Mouse (Mus musculus): ENCODE results near the gene Ebpl. TPM values are rescaled to one million over a fixed set of nuclear protein-coding genes. Genes with fewer than 3 reads are reported as not detected.

The Ebpl gene
- polyA plus RNA-seq, 1 experiment from 2014 or later = 13.4 TPM

DNA sequence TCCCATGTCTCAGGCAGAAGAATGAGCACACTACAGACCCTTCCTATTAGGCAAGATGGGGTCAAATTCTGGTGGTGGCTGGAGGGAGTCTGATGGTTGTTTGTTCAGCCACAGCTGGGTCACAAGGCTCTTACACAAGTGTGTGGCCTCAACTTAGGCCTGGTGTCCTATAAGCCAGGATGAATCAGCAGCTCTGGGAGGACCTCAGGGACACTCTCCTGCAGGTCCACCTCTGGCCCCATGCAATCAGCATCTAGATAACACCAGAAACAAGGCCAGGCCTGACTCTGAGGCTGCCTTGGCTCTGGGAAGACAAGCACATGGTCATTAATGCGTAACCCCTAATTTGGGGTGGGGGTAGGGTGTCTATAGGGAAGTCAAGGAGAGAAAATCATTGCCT is 39.5 kb downstream of the Ebpl start:
- WGBS = 75% methylated on average over 1 of the region's 1 CpGs
- no peak overlapping the region for H3K27ac ChIP-seq
- H3K27me3 ChIP-seq (ENCODE audit: insufficient read depth, low read length) = no peaks in the 10 kb centered on the region
- DNase-seq (ENCODE audit: low spot score) (no peak), ATAC-seq (replicated peaks; ENCODE audit: low FRiP score, low read depth) (no peak)
- no peak overlapping the region for H3K4me3 ChIP-seq (replicated peaks; ENCODE audit: low read depth, low read length)
- no peak overlapping the region for H3K9ac ChIP-seq (ENCODE audit: low read depth, low read length)
- no peaks in the 10 kb centered on the region for H3K9me3 ChIP-seq (replicated peaks; ENCODE audit: low read length)
- H3K4me2 ChIP-seq (ENCODE audit: low read length) = no peak overlapping the region
- H3K36me3 ChIP-seq (ENCODE audit: insufficient read depth, low read length) = no peaks in the 10 kb centered on the region
- TF ChIP-seq CTCF (IDR thresholded peaks at IDR 0.05; ENCODE audit: low read depth) = no peak
- no peaks in the 10 kb centered on the region for H3K4me1 ChIP-seq (replicated peaks; ENCODE audit: insufficient read depth, low read length)

DNA sequence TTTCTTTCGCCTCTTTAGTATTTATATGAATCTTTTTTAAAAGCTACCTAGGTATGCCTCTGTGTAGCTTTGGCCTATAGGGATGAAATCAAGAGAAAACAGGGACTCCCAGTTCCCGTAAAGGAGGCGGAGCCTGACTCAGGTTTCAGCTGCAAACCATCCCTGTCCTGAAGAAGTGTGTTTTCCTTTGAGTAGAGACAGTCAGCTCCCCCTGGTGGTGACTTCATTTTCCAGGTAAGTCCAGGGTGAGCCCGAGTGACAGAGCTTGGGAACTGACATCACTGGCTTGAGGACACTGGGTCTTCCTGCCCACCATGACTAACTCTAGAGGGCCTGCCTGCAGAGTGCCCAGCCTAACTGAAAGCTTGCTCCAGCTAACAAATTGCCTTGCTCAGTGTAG is 43.4 kb downstream of the Ebpl start:
- Histone ChIP-seq H3K9ac (ENCODE audit: low read depth, low read length) (no peak overlapping the region), H3K4me2 (ENCODE audit: low read length) (no peak overlapping the region), H3K27me3 (ENCODE audit: insufficient read depth, low read length) (no peaks in the 10 kb centered on the region), H3K4me1 (replicated peaks; ENCODE audit: insufficient read depth, low read length) (no peaks in the 10 kb centered on the region), H3K36me3 (ENCODE audit: insufficient read depth, low read length) (no peaks in the 10 kb centered on the region), H3K9me3 (replicated peaks; ENCODE audit: low read length) (no peaks in the 10 kb centered on the region), H3K4me3 (replicated peaks; ENCODE audit: low read depth, low read length) (no peak overlapping the region), H3K27ac (no peak overlapping the region)
- peak; percentile 33; the same call in 1 of the 2 replicates for ATAC-seq (replicated peaks; ENCODE audit: low FRiP score, low read depth)
- WGBS = 24% methylated on average over 4 of the region's 4 CpGs
- DNase-seq (ENCODE audit: low spot score) = peak; percentile 69
- TF ChIP-seq CTCF (IDR thresholded peaks at IDR 0.05; ENCODE audit: low read depth) = peak; percentile 72

DNA sequence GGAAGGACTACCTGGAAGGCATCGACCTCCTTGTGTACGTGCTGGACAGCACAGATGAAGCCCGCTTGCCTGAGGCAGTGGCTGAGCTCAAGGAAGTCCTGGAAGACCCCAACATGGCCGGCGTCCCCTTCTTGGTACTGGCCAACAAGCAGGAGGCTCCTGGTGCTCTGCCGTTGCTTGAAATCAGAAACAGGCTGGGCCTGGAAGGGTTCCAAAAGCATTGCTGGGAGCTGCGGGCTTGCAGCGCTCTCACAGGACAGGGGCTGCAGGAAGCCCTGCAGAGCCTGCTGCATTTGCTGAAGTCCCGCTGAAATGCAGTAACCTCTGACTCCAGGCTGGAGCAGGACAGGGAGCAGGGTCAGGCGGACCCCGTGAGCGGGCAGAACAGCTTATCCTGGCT is 49.3 kb downstream of the Ebpl start:
- Histone ChIP-seq H3K4me1 (replicated peaks; ENCODE audit: insufficient read depth, low read length) (0 out of 2 replicates have a peak, but pooled peaks cover 4% of the 10 kb centered on the region), H3K4me3 (replicated peaks; ENCODE audit: low read depth, low read length) (no peak overlapping the region), H3K27ac (peak overlapping the region; percentile 5; the same call in 1 of the 2 replicates), H3K9ac (ENCODE audit: low read depth, low read length) (no peak overlapping the region), H3K36me3 (ENCODE audit: insufficient read depth, low read length) (no peaks in the 10 kb centered on the region), H3K27me3 (ENCODE audit: insufficient read depth, low read length) (no peaks in the 10 kb centered on the region), H3K4me2 (ENCODE audit: low read length) (no peak overlapping the region), H3K9me3 (replicated peaks; ENCODE audit: low read length) (no peaks in the 10 kb centered on the region)
- peak; percentile 39 for DNase-seq (ENCODE audit: low spot score)
- 58% methylated on average over 12 of the region's 12 CpGs for WGBS
- ATAC-seq (replicated peaks; ENCODE audit: low FRiP score, low read depth) = no peak
- TF ChIP-seq CTCF (IDR thresholded peaks at IDR 0.05; ENCODE audit: low read depth) = no peak

DNA sequence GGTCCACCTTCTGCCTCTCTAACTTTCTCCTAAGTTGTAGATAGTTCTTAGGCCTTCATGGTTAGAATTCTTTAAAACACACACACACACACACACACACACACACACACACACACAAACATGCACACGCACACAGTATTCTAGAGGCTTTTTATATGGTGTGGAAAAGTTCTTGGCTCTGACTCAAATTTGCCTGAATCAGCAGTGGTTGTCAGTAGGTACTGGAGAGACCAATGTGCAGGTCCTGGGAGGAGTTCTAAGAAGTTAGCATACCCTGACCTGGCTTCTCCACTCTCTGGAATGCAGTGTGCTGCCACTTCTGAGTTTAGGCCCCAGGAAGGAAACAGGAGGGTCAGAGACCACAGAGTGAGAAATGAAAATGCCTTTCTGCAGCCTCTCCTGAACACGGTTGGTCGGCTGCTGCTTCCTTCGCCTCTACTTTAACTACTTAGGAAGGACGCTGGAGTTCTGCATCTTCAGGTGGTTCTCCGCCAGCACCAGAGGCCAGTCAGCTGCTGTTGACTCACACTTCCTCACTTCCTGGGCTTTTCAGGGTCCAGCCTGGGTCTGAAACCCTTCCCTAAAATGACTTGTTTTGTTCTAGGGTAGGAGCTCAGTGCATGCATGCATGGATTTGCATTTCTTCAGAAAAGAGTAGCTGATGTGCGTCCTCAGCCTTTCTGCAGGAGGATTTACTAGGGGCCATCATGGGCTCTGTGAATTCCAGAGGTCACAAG is 50.0 kb downstream of the Ebpl start:
- H3K4me1 ChIP-seq (replicated peaks; ENCODE audit: insufficient read depth, low read length) = 0 out of 2 replicates have a peak, but pooled peaks cover 4% of the 10 kb centered on the region
- H3K9me3 ChIP-seq (replicated peaks; ENCODE audit: low read length) = no peaks in the 10 kb centered on the region
- peak overlapping the region; percentile 5; the same call in 1 of the 2 replicates for H3K27ac ChIP-seq
- no peak for ATAC-seq (replicated peaks; ENCODE audit: low FRiP score, low read depth)
- H3K4me2 ChIP-seq (ENCODE audit: low read length) = no peak overlapping the region
- H3K27me3 ChIP-seq (ENCODE audit: insufficient read depth, low read length) = no peaks in the 10 kb centered on the region
- WGBS = 37% methylated on average over 7 of the region's 7 CpGs
- no peaks in the 10 kb centered on the region for H3K36me3 ChIP-seq (ENCODE audit: insufficient read depth, low read length)
- no peak overlapping the region for H3K4me3 ChIP-seq (replicated peaks; ENCODE audit: low read depth, low read length)
- peak; percentile 47 for DNase-seq (ENCODE audit: low spot score)
- TF ChIP-seq CTCF (IDR thresholded peaks at IDR 0.05; ENCODE audit: low read depth) = no peak
- no peak overlapping the region for H3K9ac ChIP-seq (ENCODE audit: low read depth, low read length)

DNA sequence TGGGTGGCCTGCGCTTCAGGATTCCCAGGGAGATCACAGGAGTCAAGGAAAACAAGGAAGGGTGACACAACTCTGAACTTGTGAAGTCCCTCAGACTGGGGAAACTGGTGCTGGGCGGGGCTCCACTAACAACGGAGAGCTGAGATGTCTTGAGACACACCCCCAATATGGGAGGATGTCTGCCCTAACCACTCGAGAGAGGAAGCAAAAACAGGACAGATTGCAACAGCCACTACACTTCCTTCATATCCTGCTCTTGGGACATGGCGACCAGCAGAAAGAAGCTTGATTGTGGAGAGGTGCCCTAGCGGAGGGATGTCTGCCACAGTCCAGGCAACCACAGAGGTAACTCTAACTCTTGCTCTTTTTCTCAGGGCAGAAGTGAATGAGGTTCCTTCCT is 50.6 kb downstream of the Ebpl start, which contains the start of gene Arl11:
Arl11 (plus strand) TSS at position 161 of the 400 bp plus-strand sequence.
- Histone ChIP-seq H3K9ac (ENCODE audit: low read depth, low read length) (no peak within 1 kb of the TSS), H3K9me3 (replicated peaks; ENCODE audit: low read length) (no peaks in the 10 kb centered on the region), H3K27ac (no peak within 1 kb of the TSS; the same call in 1 of the 2 replicates), H3K4me3 (replicated peaks; ENCODE audit: low read depth, low read length) (no peak within 1 kb of the TSS), H3K4me2 (ENCODE audit: low read length) (no peak within 1 kb of the TSS), H3K4me1 (replicated peaks; ENCODE audit: insufficient read depth, low read length) (0 out of 2 replicates have a peak, but pooled peaks cover 4% of the 10 kb centered on the region), H3K27me3 (ENCODE audit: insufficient read depth, low read length) (no peaks in the 10 kb centered on the region), H3K36me3 (ENCODE audit: insufficient read depth, low read length) (no peaks in the 10 kb centered on the region)
- no peak for ATAC-seq (replicated peaks; ENCODE audit: low FRiP score, low read depth)
- WGBS = 56% methylated on average over 6 of the region's 6 CpGs
- no peak for DNase-seq (ENCODE audit: low spot score)
- no peak for TF ChIP-seq CTCF (IDR thresholded peaks at IDR 0.05; ENCODE audit: low read depth)

DNA sequence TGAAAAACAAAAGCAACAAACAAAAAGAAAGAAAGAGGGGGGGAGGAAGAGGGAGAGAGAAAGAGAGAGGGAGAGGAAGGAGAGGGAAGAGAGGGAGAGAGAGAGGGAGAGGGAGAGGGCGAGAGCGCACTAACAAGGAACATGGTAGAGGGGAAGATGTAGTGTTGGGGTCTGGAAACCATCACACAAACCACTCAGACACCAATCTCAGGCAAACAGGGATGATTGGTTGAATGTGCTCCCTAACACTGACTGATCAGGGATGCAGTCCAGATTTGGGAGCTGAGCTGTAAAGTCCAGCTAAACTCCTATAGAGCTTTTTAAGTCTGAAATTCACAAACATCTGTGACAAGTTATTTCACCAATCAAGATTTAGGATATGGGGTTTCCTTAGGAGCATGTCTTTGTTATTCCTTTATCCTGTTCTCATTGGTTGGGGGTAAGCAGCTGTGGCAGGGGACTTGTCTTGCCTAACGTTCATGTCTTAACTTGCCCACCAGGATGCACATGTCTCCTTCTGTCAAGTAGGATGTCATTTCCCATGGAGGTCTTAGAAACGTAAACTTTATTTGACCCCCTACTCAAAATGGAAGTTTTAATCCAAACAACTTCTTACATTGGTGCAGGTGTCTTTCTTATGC is 56.1 kb downstream of the Ebpl start:
- Histone ChIP-seq H3K4me1 (replicated peaks; ENCODE audit: insufficient read depth, low read length) (no peaks in the 10 kb centered on the region), H3K4me2 (ENCODE audit: low read length) (no peak overlapping the region), H3K36me3 (ENCODE audit: insufficient read depth, low read length) (no peaks in the 10 kb centered on the region), H3K9ac (ENCODE audit: low read depth, low read length) (no peak overlapping the region), H3K4me3 (replicated peaks; ENCODE audit: low read depth, low read length) (no peak overlapping the region), H3K9me3 (replicated peaks; ENCODE audit: low read length) (no peaks in the 10 kb centered on the region), H3K27me3 (ENCODE audit: insufficient read depth, low read length) (no peaks in the 10 kb centered on the region), H3K27ac (no peak overlapping the region)
- WGBS = 65% methylated on average over 4 of the region's 4 CpGs
- ATAC-seq (replicated peaks; ENCODE audit: low FRiP score, low read depth) (no peak), DNase-seq (ENCODE audit: low spot score) (no peak)
- no peak for TF ChIP-seq CTCF (IDR thresholded peaks at IDR 0.05; ENCODE audit: low read depth)
